Mouse (Mus musculus): ENCODE results near the gene Gm20219.

Gm20219 gene

DNA sequence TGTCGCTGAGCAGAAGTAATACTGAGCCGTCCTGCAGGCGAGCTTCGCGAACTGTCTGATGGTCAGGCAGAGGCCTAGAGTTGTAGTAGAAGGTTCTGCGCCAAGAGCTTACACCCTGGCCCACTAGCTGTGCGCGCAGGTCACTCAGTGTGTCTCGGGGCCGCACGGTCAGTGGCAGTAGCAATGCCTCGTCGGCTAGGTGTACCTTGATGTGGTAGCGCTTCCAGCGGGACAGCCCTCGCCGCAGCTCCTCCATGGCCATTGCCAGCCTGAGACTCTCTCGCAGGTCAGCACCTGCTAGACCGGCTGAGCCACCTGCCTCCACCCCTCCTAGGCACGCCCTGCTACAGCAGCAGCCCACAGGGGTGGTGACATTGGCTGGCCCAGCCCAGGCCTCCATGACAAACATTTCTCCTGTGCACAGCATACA, at the start of gene Gm20219:
TSS of gene Gm20219 (minus strand) at position 266 of the 430 bp plus-strand sequence.
- DNase-seq, result no peak

DNA sequence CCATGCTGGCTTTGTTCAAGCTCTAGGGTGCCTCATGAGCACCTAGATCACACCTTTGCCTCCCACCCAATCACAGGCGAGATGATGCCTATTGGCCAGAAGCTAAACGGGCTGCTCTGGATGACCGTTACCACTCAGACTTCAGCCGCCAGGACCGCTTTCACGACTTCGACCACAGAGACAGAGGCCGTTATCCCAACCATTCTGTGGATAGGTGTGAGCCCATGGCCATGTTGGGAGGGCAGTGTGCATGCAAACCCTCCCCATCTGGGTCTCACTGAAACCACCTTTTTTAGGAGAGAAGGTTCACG, 49.8 kb upstream of the Gm20219 start:
- no peak for DNase-seq

DNA sequence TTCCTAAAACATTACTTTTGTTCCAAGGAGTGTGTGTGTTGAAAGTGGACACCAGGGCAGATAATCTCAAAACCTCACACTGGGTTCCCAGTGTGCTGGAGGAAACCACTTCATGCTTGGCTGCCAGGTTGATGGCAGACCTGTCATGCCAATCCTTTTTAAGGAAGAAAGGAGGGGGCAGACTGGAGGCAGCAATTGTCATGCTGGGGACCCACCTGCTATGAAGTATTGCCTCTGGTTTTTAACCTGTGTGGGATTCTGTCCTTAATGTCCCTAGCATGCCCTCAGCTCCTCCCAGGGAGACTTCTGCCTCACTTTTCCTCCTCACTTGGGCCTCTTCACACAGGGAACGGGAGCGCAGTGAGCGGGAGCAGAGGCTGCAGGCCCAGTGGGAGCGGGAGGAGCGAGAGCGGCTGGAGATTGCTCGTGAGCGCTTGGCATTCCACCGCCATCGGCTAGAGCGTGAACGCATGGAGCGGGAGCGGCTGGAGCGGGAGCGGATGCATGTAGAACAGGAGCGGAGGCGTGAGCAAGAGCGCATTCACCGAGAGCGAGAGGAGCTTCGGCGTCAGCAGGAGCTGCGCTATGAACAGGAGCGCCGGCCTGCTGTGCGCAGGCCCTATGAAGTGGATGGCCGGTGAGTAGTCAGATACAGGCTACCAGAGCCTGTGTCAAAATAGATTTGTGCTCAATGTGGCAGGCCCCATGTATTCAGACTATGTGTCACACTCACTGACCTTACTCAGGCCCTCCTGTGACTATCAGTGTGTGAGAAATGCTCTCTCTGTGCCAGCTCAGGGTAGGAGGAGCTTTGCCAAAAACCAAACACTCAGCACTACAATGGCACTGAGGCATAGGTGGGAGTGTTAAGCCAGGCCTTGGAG, 49.2 kb upstream of the Gm20219 start:
- no peak for DNase-seq

DNA sequence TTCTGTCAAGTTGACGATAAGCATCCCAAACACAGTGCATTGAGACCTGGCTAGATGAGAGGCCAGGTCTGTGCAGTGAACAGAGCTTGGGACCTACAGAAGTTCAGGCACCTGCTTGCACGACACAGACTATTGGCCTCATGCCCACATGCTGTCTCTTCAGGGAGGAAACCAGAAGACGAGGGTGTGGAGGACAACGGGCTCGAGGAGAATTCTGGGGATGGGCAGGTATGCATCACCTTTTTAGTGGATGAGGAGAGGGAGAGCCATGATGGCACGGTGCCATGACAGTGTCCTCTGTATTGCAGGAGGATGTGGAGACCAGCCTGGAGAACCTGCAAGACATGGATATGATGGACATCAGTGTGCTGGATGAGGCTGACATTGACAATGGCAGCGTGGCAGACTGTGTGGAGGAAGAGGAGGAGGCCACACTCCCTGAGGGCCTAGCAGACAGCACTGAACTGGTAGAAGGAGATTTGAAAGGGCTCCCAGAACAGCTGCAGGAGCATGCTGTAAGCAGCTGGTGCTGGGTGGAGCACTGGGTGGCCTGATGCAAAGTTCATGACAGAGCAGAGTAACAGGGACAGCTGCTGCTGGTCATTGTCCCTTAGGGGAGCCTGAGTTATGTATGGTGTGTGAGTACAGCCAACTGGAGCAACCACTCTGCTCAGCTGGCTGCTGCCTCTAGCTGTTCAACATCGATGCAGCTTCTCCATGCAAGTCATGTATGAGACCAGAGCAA, 39.5 kb upstream of the Gm20219 start:
- DNase-seq, result no peak

DNA sequence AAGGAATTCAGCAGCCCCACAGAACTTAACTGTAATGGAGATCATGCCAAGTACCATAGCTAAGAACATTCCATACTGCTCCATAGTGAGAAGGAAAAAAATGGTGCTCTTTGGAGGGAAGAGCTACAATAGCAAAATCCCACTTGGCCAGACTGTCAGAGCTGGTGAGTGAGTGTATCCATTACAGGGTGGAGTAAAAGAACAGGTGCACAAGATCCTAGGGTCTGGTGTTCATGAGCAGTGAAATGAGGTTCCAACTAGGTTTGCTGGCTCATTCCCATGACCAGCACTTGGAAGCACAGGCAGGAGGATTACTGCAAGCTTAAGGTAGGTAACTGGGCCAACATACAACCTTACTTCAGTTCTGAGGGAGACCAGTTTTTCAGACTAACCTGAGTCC, 38.4 kb upstream of the Gm20219 start:
- no peak for DNase-seq

DNA sequence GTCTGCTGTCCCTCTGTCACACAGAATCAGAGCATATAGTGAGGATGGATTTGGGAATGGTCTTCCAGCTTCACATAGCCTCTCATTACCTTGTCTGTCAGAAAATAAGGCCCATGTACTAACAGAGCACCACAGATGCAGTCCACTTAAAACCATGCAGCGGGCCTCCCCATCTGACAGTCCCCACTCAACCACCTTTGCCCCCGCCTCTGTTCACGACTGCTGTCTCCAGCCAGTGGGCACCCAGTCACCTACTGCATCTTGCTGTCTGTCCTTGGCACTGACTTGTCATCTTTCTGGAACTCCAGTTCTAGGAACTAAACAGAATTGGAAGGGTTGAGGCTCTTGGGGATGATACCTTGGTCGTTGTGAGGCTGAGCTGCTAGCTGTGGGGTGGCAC, 34.7 kb upstream of the Gm20219 start:
- no peak for DNase-seq

DNA sequence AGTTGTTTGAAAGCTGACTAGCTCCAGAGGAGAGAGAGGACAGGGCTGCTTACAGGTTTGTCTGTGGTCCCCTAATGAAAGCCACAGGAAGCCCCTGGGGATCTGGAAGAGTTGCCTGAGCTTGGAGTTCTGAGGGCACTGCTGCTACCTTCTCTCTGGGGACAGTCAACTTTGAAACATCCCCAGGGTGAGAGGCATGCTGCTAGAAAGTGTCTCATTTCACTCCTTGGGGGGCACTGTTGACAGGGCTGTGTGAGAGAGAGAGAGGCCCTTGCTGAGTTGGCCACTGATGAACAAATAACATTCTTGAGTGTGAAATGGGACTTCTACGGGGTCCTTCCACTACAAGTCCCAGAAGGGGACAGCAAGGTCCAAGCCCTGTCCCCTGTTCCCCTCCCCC, 33.6 kb upstream of the Gm20219 start:
- no peak for DNase-seq

DNA sequence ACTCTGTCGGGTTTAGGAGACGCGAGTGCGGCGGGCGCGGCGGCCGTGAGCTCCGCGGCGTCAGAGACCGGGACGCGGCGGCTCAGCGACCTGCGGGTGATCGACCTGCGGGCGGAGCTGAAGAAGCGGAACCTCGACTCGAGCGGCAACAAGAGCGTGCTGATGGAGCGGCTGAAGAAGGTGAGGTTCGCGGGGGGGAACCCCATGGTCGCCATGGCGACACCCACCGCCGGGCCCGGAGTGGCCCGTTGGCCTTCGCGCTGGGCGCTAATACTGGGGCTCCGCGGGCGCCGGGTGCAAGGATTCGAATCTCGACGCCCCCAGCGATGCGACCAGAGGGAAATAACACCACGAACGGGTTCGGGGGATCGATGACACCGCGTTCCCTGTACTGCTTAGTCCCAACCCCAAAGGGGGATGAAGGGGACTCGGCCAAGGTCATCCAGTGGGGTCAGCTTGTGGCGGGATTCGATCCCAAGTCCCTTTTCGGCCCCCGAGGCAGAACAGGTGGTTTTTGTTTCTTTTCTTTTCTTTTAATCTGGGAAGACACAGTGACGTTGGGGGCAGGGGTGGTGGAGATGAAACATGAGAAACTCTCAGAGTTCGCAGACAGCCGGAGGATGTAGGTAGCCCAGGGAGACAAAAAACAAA, 31.1 kb upstream of the Gm20219 start:
- no peak for DNase-seq

DNA sequence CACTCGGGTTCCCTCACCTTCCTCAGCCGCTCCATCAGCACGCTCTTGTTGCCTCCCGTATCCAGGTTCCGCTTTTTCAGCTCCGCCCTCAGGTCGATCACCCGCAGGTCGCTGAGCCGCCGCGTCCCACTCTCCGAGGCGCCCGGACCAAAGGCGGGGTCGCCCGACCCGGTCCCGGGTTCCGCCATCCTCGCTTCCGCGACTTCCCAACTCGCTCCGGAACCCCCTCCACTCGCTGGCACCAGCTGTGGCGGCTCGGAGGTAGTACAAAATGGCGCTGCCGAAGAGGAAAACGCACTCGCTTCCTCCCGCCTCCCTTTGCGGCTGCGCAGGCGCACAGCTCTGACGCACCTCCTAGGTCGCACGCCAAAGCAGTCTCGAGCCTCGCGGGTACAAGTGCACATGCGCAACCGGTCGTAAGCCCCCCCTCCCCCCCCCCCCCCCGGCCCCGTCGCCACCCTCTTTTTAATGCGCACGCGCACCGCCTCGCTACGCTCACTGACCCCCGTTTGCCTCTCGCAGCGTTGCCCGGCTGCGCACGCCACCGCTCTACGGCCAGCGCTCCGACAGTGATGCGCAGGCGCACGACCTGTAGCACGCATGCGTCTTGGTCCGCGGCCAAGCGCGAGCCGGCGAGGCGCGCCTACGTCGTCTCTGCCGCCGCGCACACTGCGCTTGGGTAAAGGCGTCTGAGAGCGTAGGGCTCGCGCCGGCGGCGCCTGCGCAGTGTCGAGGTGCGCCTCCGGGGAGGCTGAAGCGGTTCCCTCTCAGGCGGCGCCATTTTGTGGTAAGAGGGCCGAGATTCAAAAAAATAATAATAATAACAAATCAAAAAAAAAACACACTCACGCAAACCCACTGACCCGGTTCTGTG, 30.3 kb upstream of the Gm20219 start, which contains the start of the genes Safb2 and Safb:
TSS of gene Safb2 (minus strand) at position 329 of the 874 bp plus-strand sequence.
TSS of gene Safb (plus strand) at position 569 of the 874 bp plus-strand sequence.
- DNase-seq, result peak; percentile 99

DNA sequence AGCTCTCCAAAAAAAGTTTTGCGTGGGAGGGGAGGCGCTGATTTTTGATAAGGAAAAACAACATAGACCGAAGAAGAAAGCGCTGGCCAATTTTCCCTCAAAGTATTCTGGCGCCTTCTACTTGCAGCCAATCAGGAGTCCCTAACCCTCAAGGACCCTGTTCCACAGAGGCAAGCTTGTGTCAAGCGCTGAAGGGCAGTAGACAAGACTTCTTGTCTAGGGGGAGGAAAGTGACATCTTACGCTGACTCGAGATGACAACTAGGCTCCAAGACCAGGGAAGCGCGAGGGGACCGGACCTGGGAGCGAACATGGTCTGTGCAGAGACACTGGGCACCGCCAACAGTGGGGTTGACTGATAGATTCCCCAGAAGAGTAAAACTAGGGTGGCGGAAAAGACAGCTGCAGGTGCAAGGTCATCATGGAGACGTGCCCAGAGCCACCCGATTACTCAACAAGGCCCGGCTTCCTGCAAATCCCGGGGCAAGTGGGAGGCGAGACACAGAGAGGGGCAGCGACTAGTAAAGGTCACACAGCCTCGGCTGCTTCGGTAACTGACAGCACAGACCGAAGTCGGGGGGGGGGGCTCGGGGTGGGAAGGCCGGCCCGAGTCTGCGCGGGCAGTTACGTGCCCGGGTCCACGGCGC, 29.5 kb upstream of the Gm20219 start:
- peak; percentile 61 for DNase-seq

DNA sequence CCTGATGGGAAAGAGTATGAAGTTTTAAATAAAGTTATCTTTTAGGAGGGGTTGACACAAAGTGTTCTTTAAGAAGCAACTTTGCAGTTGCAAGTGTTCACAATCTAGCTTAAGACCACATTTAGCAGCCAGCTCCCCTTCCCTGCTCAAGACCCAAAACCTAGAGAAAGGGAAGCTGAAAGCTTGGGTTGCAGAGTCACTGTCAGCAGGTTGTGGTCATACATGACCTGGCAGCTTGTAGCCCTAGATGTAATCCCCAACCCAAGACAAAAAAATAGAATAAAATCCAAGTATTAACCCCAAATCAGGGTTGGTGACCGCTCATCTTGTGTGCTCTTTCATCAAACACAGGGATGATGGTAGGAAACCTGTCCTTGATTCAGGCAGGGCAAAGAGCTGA, 28.9 kb upstream of the Gm20219 start:
- no peak for DNase-seq

DNA sequence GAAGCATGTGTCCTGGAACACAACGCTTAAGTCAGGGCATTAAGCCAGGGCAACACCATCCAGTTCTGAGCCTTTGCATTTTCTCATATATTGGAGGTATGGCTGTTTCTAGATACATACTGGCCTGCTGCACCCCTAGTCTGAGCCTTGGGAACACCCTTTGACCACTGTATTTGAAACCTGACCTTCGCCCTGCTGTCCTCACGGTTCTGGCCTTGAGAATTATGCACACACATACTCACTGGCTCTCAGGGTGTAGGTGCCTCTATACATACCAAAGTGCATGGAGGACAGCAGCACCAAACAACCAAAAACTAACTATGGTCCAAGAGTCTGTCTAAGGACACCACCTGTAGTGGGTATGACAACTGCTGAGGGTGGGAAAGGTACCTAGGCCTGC, 18.8 kb upstream of the Gm20219 start:
- no peak for DNase-seq

DNA sequence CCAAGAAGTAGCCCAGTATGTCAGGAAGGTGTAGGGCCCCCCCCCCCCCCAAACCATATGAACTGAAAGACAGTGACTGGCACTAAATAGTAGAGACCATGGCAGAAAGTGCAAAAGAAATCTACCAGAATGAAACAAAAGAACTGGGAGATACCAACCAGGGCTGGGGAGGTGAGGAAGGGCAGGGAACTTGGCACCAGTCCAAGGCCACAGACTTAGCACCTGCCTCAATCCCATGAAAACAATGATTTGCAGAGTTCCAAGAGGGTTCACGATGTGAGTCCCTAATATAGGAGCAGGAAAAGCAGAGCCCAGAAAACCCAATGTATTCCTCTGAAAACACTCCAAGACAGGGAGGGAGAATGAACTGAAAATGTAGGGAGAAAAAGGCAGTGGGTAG, 18.0 kb upstream of the Gm20219 start:
- DNase-seq, result no peak

DNA sequence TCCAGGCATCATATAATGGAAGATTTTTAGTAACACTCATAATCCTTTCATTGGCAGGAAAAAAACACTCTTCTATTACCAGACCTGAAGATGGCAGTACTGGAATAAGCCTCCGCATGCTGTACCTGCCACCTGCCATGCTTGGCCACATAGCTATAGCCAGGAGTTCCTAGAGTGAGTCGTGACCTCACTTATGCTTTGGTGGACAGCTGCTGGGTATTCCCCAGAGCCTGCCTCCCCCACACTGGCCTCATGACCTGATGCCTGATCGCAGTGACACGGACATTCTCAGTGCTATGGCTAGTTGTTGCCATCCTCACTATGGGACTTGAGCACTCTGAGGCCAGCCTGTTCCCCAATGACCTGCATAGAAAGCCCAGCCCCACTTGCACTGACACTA, 16.1 kb upstream of the Gm20219 start:
- DNase-seq, result no peak

DNA sequence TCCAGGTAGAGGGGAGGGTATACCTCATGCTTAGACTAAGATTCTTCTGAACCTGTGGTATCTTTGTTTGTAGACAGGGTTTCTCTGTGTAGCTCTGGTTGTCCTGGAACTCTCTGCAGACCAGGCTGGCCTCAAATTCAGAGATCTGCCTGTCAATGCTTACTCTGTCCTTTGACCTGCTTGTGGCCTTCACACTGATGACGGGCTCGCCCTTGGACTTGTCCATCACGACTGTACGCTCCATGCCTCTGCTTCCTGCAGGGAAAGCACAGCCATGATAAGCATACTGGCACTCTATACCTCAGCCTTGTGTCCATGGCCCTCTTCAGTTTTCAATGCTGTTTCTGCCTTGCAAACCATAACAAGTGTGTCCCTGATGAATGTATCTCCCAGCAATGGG, 13.2 kb upstream of the Gm20219 start:
- no peak for DNase-seq

DNA sequence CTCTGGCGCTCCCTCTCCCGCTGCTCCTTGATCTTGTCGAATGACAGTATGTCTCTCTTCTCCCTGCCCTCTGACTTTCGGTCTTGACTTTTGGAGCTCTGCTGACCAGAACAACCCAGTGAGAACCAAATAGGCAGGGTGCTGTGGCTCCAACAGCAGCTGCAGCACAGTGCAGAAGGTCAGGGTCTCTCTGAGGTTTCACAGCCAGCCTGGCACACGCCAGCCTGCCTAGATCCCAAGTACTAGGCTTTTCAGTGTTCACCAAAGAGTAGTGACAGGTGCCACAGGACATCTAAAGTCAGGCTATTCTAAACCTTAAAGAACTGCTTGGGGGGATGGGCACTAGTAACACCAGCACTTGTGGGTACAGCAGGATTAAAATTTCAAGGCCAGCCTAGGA, 12.7 kb upstream of the Gm20219 start:
- DNase-seq, result no peak

DNA sequence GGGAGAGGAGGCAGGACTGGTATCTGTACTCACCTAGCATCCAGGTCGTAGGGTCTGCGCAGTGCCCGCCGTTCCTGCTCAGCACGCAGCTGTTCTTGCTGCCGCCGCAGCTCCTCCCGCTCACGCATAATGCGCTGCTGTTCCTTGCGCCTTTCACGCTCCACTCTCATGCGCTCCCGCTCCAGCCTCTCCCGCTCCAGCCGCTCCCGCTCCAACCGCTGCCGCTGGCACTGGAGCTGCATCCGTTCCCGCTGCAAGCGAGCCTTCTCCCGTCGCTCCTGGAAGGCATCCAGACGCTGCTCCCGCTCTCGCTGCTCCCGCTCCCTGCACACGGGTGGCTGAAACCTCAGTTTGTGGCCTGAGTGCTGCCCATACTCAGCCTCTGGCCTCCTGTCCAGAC, 12.1 kb upstream of the Gm20219 start:
- DNase-seq, result no peak

DNA sequence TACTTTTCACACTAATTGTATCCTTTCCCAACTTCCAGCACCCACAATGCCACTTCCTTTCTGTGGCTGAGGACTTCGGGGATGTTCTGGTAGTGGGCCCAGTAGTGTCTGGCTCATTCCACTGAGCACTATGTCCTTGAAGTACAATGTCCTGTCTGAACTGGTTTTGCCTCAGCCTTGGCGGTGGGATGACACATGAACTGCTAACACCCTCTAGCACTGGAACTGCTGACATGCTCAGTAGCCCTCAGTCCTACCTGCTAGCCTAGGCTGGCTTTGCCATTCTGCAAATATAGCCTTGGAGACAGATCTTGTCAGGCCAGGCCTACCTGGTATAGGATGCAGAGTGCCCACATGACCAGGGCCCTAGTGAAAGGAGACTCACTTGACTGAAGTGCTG, 7.7 kb upstream of the Gm20219 start:
- no peak for DNase-seq

DNA sequence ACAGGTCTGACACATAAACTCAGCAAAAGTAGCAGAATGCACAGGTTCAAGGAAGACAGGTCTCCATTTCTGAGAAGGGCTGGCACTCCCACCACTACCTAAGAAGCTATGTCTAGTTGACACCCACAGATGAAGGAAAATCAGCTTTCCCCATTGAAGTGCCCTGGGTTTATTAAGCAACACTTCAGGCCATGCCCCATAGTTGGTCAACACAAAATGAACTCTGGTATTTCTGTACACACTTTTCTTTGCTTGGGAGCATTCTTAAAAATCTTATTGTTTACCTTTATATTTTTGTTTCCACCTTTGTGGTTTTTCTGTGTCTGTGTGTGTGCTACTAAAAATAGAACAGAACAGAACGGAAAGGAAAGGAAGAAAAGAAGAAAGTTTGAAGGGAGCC, 5.9 kb upstream of the Gm20219 start:
- DNase-seq, result no peak

DNA sequence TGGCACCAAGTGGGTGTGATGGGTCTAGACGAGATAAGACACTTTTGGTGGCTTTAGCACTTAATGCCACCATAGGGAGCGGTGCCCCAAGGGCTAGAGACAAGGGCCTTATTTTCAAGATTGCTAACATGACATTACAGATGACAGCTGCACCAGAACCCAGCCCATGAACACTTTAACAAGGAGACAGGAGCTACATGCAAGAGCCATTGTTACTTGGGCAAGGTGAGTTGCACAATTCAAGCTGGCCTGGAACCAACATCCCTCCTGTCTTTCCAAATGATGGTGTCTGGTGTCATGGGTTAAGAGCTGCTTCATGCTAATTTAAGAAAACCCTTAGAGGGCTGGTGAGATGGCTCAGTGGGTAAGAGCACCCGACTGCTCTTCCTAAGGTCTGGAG, 5.2 kb upstream of the Gm20219 start:
- DNase-seq, result no peak

DNA sequence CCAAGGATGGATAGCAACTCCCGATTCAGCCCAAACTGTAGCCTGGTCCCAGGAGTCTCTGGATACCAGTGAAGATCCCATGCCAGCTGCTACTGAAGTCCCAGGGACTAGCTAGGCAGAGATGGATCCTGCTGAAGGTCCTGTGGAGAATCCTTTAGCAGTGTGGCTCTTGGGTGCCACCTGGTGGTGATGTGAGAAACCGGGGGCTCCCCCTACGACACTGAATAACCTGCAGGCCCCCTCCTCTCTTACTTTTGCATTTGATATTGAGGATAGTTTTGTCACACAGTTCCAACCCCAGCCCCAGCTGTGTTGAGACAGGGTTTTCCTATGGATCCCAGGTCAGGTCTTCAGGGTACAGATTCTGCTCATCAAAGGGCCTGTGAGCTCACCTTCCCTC, 4.3 kb upstream of the Gm20219 start:
- peak; percentile 71 for DNase-seq

DNA sequence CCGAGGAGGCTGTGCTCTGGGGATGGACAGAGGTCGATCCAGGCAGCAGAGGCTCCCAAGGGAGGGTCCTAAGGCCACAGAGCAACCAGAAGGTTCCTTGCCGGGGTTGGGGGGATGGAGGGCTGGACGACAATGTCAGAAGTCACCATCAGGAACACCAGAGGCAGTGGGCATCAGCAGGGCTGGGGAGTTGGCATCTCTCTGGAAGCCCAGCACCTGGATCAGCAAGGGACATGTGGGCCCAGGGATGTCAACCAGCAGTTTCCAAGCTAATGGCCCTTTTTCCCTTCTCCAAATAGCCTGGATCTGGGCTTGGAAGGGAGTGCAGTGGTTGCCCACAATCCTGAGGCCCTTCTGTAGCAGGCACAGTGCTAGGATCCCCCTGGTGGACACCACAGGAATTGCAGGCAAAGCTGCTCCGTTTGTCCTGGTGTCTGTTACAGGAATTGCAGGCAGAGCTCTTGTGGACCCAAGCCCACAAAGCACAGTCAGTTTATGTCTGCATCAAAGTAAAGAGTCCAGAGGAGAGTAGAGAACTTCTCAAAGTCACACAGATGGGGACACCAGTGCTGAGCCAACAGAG, 1.3 kb downstream of the Gm20219 start:
- DNase-seq, result peak; percentile 75
